Mouse (Mus musculus) kidney, adult 11 months (tissue): Measurements from ENCODE around the gene Drosha.
"Not testable (repeated sequence)": the region's sequence is repeated elsewhere in the genome, so short reads cannot be mapped to it uniquely, and the experiment has no call there.

Source experiments
- DNase-seq: peaks from one replicate; pipeline ENCODE4 v3.0.0; 2022

Drosha gene

DNA sequence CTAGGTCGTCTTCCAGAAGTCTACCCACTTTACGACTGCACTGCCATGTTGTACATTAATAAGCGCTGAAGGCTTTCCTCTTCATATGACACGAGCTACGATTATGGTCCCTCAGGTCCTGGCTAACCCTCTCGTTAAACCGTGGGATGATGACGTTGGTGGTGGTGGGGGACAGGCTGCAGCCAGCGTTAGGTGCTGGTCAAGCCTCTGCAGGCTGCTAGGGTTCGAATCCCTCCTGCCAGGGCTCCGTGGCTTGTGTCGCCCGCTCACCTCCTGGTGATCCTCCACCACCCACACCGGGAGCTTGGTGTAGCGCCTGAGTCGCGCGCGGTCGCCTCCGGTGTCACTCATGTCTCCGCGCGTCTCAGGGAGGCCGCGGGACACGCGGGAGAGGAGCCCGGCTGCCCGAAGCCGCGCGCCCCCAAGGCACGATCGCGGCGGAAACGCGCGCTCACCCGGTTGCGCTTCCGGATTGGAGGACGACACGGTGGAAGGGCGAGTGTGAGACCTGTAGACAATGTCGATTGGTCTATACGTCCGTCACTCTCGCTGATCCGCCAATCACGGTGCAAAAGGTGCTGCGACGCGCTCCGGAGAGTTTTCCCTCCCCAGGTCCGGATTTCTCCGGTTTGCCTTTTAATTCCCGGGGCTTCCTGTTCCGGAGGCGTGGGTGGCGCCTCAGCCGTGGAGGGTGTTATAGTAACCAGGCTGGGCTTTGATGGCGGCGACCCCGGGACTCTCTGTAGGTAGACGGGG lies at the start of gene Drosha, which contains the start of gene 6030458C11Rik:
Gene Drosha, plus strand, starts transcription at position 619 of the 756 bp plus-strand sequence.
Gene 6030458C11Rik, minus strand, starts transcription at position 453 of the 756 bp plus-strand sequence.
- DNase-seq: peak; percentile 98

- no peak for DNase-seq
These were observed 43.3 kb upstream of the Drosha start for GRCm38 (mm10) chr15:12781296-12781695.

- DNase-seq: no peak
These were observed 42.8 kb upstream of the Drosha start for GRCm38 (mm10) chr15:12781729-12782326.

DNA sequence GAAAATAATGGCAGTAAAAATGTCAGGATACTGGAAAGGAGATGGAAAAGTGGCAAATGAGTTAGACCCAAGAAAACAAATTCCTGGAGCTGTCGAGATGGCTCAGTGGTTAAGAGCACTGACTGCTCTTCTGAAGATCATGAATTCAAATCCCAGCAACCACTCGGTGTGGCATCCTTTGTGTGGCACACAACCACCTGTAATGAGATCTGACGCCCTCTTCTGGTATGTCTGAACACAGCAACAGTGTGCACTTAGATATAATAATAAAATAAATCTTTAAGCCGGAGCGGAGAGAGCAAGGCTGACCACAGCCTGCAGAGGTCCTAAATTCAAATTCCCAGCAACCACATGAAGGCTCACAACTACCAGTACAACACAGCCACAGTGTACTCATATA lies 36.1 kb upstream of the Drosha start:
- DNase-seq: no peak

DNA sequence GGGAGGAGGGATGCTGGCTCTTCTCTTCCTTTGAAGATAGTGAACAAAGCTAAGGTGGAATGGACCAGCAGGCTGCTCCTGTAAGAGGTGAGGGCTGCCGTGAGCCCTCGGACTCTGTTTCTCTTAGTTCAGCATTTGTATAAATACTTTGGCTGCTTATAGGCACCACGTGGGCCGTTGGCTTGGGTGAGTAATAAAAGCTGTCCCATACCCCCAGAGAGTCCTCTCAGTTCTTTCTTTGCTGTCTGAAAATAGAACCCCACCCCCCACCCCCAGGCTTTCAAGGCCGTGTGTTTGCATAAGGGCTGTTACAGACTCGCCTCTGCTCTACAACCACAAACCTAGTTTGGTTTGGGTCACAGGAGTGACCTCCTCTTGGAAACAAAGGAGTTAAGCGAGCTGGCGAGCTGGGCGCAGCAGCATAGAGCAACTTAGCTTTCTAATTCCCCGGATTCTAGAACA lies 35.2 kb upstream of the Drosha start:
- DNase-seq: no peak

- DNase-seq: no peak
These were observed 30.3 kb upstream of the Drosha start for GRCm38 (mm10) chr15:12794311-12794710.

DNA sequence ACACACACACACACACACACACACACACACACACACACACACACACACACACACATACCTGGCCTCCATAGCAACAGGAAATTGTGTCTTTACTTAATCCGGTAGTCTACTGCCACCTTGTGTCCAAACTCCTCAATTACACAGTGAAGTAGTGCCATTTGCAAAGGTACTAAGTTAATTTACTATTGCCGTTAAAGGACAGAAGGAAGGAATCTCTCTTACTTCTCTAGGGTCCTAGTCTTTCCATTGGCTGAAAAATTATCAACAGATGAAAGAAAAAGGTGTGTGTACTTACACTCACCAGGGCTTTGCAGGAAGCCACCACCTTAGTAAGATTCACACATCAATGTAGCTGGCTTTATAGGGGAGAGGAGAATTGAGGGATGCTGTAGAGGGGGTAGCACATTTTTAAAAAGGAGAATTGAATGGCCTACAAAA lies 29.1 kb upstream of the Drosha start:
- DNase-seq: peak; percentile 10

DNA sequence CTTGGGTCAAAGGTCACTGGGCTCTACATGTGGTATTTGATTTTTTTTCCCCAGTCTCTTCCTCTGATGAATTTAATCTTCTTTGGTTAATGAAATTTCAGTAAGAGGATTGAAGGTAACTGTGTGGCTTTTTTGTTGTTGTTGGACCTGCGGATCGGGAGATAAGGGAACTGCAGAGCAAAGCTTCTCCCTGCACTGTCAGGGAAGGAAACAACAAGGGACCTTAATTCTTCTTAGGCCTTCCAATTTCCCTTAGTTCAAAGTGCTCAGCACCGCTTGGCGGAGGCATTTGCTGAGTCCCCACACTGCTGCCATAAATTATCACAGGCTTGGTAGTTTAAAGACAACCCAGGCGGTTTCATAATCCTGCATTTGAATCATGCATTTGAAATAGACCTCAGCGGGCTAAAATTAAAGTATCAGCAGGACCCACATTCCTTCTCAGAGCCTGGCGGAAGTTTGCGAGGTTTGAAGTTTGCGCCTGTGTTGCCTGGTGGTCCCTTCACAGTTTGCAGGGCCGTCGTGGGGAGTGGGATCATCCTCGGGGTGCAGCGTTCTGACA lies 28.6 kb upstream of the Drosha start:
- DNase-seq: no peak

DNA sequence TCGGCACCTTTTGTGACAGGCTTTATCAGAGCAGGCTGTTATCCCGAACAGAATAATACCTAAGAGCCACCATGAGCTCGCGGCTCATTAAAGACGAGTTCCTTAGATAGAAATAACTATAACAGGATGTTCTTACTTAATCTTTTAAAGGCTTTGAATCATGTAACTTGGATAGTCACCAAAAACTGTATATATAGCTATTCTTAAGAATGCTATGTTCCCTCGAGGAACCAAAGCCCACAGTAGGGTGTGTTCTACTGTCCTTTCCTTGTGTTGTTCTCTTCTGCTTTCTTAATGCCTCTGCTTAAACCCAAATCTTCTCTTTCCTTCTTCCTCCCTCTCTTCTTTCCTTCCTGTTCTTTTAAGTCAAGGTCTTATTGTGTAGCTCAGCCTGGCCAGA lies 26.6 kb upstream of the Drosha start:
- DNase-seq: no peak

GRCm38 (mm10) chr15:12800405-12801141 lies 24.0 kb upstream of the Drosha start:
- no peak for DNase-seq

- DNase-seq: not testable (repeated sequence)
These were observed 23.5 kb upstream of the Drosha start for GRCm38 (mm10) chr15:12801142-12801506.

DNA sequence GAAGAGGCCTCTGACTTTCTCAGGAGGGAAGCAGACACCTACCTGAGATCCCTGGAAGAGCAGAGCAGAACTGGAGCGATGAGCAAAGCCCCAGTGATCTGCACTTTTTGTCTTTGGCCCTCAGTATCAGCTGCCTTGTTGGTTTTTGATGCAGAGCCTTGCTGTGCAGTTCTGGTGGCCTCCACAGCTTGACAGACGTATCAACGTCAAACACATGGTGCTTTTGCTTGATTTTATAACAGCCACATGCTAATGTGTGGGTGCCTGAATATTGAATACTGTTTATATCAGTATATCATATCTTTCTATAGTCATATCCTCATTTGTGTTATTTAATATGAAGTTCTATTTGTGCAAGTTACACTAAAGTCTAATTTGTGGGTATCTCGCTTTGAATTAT lies 19.5 kb upstream of the Drosha start:
- DNase-seq: no peak

DNA sequence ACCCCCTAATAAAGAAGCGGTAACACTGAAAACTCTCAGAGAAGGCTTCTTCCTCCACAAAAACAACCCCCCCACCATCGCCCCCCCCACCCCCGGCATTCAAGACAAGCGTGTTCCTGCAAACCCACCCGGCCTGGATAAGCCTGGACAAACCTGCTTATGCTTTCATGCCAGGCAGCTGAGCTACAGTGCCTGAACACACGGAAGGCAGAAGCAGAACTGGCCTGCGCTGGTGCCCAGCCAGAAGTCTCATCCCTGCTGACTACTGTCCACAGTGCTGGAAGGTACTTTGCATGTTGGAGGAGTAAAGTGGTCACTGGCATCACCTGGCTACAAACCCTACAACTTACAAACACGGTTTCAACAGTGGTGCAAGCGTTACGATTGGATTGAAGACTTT lies 17.5 kb upstream of the Drosha start:
- DNase-seq: no peak

DNA sequence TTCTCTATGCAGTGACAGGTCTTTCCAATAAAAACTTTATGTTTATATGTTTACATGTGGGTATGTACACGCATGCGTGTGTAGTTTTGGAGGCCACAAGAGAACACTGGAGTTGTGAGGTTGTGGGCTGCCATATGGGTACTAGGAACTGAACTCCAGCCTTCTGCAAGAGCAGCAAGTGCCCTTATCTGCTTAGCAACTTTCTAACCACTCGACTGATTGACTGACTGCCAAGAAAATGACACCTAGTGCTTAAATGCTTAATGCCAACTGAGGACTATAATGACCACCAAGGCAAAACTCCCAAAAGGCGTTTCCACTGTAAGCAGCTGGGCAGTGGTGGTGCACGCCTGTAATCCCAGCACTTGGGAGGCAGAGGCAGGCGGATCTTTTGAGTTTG lies 15.3 kb upstream of the Drosha start:
- no peak for DNase-seq

DNA sequence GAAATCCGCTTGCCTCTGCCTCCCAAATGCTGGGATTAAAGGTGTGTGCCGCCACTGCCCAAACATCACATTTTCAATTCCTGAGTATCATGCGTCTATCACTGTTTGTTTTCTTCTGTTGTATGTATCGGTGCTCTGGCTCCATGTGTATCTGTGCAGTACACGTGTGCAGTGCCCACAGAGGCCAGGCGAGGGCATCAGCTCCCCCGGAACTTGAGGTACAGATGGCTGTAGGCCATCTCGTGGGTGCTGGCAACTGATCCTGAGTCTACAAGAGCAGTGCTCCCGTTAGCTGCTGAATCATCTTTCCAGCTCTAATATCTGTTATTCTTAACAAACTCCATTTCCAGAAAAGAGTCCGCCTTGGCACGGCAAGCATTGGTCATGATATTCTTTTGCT lies 12.0 kb upstream of the Drosha start:
- no peak for DNase-seq

DNA sequence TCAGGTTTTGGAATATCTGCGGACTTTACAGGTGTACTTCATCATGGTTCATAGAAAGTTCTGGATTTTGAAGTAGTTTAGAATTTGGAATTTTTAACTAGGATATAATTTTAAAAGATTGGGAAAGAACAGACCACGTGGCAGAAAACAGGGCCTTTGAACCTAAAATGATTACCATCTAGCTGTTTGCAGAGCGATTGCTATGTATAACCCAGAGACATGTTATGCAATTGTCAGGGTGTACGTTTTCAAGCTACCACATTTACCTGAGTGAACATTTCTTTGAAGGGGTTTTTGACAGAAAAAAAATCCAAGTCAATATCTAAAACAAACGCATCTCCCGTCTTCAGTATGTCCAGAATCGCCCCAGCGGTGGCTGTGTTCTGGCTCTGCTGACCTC lies 7.0 kb upstream of the Drosha start:
- no peak for DNase-seq

DNA sequence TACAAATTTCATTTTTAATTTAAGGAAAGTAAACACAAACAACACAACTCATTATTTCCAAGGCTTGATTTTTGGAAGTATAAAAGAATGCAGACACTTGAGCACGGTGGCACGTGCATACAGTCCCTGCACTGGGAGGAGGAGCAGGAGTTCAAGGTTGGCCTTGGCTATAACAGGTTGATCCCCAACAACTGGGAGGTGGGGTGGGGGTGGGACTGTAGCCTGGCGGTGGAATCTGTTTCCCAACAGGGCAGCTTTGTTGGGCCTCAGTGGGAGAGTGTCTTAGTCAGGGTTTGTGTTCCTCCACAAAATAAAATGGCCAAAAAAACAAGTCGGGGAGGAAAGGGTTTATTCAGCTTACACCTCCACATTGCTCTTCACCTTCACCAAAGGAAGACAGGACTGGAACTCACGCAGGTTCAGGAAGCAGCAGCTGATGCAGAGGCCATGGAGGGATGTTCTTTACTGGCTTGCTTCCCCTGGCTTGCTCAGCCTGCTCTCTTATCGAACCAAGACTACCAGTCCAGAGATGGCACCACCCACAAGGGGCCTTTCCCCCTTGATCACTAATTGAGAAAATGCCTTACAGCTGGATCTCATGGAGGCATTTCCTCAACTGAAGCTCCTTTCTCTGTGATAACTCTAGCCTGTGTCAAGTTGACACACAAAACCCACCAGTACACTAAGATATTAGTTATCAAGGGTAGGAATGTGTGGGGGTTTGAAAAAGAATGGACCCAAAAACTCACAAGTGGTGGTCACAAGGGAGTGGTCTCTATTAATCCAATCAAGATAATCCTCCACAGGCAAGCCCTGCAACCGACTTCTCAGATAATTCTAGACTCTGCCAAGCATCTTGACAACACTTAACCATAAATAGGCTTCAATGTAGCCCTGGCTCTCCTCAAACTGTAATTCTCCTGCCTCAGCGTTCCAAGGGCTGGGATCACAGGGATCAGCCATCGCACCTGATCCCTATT lies 1.9 kb upstream of the Drosha start:
- no peak for DNase-seq

DNA sequence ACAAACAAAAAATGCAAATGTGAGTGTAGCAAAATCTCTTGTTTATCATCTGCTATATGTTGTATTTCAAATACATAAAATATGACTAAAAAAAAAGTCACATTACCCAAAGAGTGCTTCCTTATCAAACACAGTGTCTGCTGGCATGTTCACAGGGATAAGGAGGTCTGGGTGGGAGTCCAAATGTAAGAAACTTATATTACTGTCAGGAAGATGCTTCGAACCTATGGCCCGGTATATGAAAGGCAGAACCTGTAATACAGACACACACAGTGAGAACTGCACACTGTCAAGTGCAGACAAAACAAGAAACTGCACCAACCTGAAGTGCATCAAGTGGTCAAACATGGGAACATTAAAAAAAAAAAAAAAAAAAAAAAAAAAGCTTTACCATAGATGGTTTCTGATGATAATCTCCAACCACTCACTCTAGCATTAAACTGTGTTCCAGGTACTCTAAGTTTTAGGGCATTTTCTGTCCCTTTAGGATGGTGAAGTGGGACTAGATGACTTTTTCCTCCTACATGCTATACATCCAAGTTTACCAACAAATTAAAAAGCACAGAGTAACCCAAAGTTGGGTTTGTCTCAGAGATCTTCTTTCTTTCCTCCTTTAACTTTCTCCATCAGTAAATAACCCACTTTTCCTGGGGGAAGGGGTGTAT lies 1.0 kb upstream of the Drosha start:
- DNase-seq: no peak

- no peak for DNase-seq
These were observed 350 bp downstream of the Drosha start for GRCm38 (mm10) chr15:12824965-12825364.

DNA sequence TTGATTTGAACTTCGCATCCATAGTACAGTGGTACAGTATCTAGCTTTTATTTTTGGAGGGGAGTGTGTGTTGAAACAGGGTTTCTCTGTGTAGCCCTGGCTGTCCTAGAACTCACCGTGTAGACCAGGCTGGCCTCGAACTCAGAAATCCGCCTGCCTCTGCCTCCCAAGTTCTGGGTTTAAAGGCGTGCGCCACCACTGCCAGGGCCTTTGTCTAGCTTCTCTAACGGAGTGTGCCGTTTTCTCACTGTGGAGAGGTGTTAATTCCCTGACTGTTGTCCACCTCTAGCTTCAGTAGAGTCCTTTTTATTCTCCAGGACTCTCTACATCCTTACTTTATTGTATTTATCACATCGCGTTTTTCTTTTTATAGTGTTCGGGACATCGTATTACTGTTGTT lies 793 bp downstream of the Drosha start:
- DNase-seq: no peak

DNA sequence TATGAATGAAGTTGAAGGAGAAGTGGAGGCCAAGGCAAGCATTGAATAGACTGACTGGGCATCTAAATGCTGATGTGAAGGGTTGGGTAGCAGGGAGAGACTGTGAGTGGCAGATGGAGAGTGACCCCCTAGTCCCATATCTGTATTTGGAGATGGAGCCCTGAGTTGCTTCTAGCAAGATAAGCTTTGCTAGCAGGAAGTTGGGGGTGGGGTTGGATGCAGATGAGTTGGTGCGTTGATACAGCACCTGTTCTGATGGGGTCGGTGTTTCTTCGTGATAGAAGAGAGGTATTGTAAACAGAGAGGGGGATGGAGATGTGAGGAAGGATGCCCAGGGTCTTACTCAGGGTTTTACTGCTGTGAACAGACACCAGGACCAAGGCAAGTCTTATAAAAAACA lies 5.3 kb downstream of the Drosha start:
- DNase-seq: no peak

- DNase-seq: no peak
These were observed 8.0 kb downstream of the Drosha start for GRCm38 (mm10) chr15:12832599-12832998.
